Comparison of ENCODE assay signal across 13 mouse cellular contexts in genomic region chr2:59183541-59183940, GRCm38 (mm10).
"Had no signal": no experiment of that assay in that cellular context is flagged by ENCODE, and none has a peak within 500 bp of the region (broad histone marks: within the 10 kb centered on the region; RNA-seq: fewer than 3 reads in every experiment).

No protein-coding gene starts in this region.

- H3K27ac ChIP-seq: neural tube, embryonic 12.5 days; stomach, embryonic 15.5 days had no signal

- H3K9me3 ChIP-seq: megakaryocyte, embryonic 14.5 days; neural tube, embryonic 12.5 days; stomach, embryonic 15.5 days had no signal

- H3K4me2 ChIP-seq: lung, embryonic 14.5 days; midbrain, embryonic 11.5 days; neural tube, embryonic 12.5 days; stomach, embryonic 15.5 days had no signal

- H3K27me3 ChIP-seq: megakaryocyte, embryonic 14.5 days; neural tube, embryonic 12.5 days; stomach, embryonic 15.5 days had no signal

- DNase-seq: lung, adult 18-20 months; lung, embryonic 14.5 days; lung, postnatal 10 days; lung, postnatal 4 days; midbrain, embryonic 14.5 days; right cerebral cortex, postnatal 14 days; thymus, adult 18-20 months; thymus, postnatal 14 days; thymus, postnatal 36 days had no signal

- H3K4me3 ChIP-seq: megakaryocyte, embryonic 14.5 days; neural tube, embryonic 12.5 days; stomach, embryonic 15.5 days had no signal

- H3K9ac ChIP-seq: lung, embryonic 14.5 days; neural tube, embryonic 12.5 days; stomach, embryonic 15.5 days had no signal
